Mouse (Mus musculus): ENCODE results near the gene Gm17349. TPM values are rescaled to one million over a fixed set of nuclear protein-coding genes. Genes with fewer than 3 reads are reported as not detected.

Gm17349 gene
- polyA plus RNA-seq, 1 experiment from 2014 or later: not detected

DNA sequence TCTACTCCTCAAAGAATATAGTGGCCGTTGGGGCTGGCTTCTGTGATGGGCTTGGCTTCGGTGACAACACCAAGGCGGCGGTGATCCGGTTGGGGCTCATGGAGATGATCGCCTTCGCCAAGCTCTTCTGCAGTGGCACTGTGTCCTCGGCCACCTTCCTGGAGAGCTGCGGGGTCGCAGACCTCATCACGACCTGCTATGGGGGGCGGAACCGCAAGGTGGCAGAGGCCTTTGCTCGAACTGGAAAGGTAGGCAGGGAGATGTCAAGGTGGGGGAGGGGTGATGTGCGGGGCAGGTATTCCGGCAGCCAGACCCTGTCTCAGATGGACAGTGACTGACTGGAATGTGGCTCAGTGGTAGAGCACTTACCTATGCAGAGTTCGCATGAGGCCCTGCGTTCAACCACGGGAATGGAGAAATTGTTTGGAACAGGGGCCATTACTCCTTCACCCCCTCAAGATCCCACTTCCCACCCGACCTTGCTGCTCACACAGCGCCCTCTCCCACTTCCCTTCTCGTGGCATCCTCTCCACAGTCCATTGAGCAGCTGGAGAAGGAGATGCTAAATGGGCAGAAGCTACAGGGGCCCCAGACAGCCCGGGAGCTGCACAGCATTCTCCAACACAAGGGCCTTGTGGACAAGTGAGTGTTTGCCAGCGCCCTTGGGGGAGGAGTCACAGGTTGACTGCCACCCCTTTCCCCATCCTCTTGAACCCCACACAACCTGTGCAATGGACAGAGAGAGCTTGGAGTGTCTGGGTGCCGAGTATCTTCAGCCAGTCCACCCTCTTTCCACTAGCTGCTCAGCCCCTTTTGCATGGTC lies 16.8 kb upstream of the Gm17349 start:
- Histone ChIP-seq H3K27me3 (ENCODE audit: control insufficient read depth, insufficient read depth, low read length) (no peaks in the 10 kb centered on the region), H3K4me2 (ENCODE audit: low read depth, low read length) (no peak overlapping the region), H3K27ac (ENCODE audit: low read length) (no peak overlapping the region), H3K9ac (ENCODE audit: low read length) (no peak overlapping the region; the same call in 1 of the 2 replicates), H3K4me3 (replicated peaks; ENCODE audit: low read length) (no peak overlapping the region), H3K4me1 (ENCODE audit: control insufficient read depth, insufficient read depth, low read length) (peaks cover 25% of the 10 kb centered on the region), H3K36me3 (ENCODE audit: control insufficient read depth, insufficient read depth, low read length) (no peaks in the 10 kb centered on the region), H3K9me3 (replicated peaks; ENCODE audit: control insufficient read depth, low read length) (no peaks in the 10 kb centered on the region)
- no peak for ATAC-seq (ENCODE audit: insufficient read depth, low FRiP score)
- WGBS: 77% methylated on average over 25 of the region's 25 CpGs

DNA sequence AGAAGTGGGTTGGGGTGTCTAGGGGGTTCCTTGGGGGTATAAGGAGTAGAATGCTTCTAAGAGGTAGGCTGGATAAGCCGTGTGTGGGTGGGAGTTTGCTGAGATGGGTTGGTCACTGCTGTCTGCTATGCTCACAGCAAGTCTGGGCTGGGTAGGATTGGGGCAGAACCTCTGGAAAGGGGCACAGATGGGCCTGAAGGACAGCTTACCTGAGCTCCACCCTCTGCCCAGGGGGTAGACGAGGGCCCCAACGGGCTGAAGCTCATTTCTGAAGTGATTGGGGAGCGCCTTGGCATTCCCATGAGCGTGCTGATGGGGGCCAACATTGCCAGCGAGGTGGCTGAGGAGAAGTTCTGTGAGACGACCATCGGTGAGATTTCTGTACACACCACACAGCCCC lies 14.6 kb upstream of the Gm17349 start:
- Histone ChIP-seq H3K9me3 (replicated peaks; ENCODE audit: control insufficient read depth, low read length) (no peaks in the 10 kb centered on the region), H3K4me3 (replicated peaks; ENCODE audit: low read length) (no peak overlapping the region), H3K4me2 (ENCODE audit: low read depth, low read length) (no peak overlapping the region), H3K36me3 (ENCODE audit: control insufficient read depth, insufficient read depth, low read length) (no peaks in the 10 kb centered on the region), H3K9ac (ENCODE audit: low read length) (no peak overlapping the region), H3K27me3 (ENCODE audit: control insufficient read depth, insufficient read depth, low read length) (no peaks in the 10 kb centered on the region), H3K4me1 (ENCODE audit: control insufficient read depth, insufficient read depth, low read length) (peaks cover 19% of the 10 kb centered on the region), H3K27ac (ENCODE audit: low read length) (no peak overlapping the region)
- ATAC-seq (ENCODE audit: insufficient read depth, low FRiP score): no peak
- WGBS: 70% methylated on average over 8 of the region's 8 CpGs

DNA sequence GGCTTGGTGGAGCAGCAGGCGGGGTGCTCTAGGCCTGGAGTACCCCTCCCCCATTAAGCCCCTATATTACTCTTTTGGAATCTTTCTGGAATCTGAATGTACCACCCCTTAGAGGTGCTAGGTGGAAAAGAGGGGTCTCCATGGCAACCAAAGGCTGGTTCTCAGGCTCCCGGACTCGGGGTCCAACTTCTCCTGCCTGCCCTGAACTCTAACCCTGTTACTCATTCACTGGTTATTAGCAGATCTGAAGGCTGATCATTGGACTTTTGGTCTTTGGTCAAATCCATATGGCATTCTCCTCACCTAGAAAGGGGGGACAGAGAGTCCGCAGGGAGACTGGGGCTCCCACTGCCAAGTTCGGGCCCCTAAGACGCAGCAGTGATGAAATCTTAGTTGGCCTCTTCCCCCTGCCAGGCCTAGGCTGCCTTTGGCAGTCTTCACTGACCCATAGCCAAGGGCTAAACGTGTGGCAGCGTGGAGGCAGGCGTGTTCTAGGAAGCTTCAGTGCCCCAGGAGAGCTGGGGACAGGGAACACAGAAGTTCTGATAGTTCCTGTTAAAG lies 13.3 kb upstream of the Gm17349 start:
- ATAC-seq (ENCODE audit: insufficient read depth, low FRiP score): no peak
- no peak overlapping the region for H3K9ac ChIP-seq (ENCODE audit: low read length)
- H3K4me1 ChIP-seq (ENCODE audit: control insufficient read depth, insufficient read depth, low read length): peaks cover 6% of the 10 kb centered on the region
- 87% methylated on average over 9 of the region's 9 CpGs for WGBS
- no peak overlapping the region for H3K4me2 ChIP-seq (ENCODE audit: low read depth, low read length)
- no peak overlapping the region for H3K4me3 ChIP-seq (replicated peaks; ENCODE audit: low read length)
- H3K36me3 ChIP-seq (ENCODE audit: control insufficient read depth, insufficient read depth, low read length): 0 out of 2 replicates have a peak, but pooled peaks cover 7% of the 10 kb centered on the region
- no peak overlapping the region for H3K27ac ChIP-seq (ENCODE audit: low read length)
- H3K27me3 ChIP-seq (ENCODE audit: control insufficient read depth, insufficient read depth, low read length): no peaks in the 10 kb centered on the region
- no peaks in the 10 kb centered on the region for H3K9me3 ChIP-seq (replicated peaks; ENCODE audit: control insufficient read depth, low read length)

DNA sequence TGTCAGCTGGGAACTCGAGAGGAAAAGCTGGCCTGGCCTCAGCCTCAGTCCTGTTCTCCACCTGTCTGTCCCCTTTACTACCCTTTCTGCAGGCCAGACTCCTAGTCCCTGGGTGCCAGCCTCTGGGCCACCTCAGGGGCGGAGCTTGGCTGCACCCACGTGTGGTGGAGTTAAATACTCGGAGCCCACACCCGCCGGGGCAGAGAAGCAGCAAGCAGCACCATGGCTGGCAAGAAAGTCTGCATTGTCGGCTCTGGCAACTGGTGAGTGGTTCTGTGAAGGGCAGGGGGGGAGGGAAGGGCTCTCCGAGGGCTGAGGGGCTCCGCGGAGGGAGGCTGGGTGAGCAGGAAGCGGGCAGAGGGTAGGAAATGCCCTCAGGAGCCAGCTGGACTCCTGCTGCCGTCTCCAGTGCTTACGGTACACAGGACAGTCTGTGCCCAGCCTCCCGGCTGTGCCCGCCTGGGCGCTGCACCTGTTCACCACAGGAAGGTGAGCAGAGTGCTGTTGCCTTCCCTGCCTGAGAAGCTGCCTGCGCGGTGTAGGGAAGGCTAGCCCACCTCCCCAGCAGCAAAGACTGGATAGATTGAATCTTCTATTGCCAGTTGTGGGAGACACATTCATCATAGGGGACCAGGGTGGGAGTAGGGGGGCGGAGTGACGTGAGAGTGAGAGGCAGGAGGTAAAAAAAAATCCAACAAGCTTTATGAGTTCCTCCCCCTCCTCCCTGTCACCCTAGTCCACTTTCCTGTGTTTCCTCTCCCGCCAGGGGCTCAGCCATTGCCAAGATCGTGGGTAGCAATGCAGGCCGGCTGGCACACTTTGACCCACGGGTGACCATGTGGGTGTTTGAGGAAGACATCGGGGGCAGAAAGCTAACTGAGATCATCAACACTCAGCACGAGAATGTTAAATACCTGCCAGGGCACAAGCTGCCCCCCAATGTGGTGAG lies 12.4 kb upstream of the Gm17349 start, which contains the start of gene Gpd1:
Gpd1 (plus strand) TSS at position 130 of the 949 bp plus-strand sequence.
- H3K9ac ChIP-seq (ENCODE audit: low read length): peak within 1 kb of the TSS; percentile 48
- H3K36me3 ChIP-seq (ENCODE audit: control insufficient read depth, insufficient read depth, low read length): 0 out of 2 replicates have a peak, but pooled peaks cover 7% of the 10 kb centered on the region
- WGBS: 63% methylated on average over 25 of the region's 26 CpGs
- no peaks in the 10 kb centered on the region for H3K4me1 ChIP-seq (ENCODE audit: control insufficient read depth, insufficient read depth, low read length)
- no peaks in the 10 kb centered on the region for H3K27me3 ChIP-seq (ENCODE audit: control insufficient read depth, insufficient read depth, low read length)
- 0 out of 2 replicates have a peak, but pooled peaks have one; percentile 27 for ATAC-seq (ENCODE audit: insufficient read depth, low FRiP score)
- H3K9me3 ChIP-seq (replicated peaks; ENCODE audit: control insufficient read depth, low read length): no peaks in the 10 kb centered on the region
- H3K4me2 ChIP-seq (ENCODE audit: low read depth, low read length): no peak within 1 kb of the TSS
- no peak within 1 kb of the TSS for H3K27ac ChIP-seq (ENCODE audit: low read length)
- H3K4me3 ChIP-seq (replicated peaks; ENCODE audit: low read length): no peak within 1 kb of the TSS

DNA sequence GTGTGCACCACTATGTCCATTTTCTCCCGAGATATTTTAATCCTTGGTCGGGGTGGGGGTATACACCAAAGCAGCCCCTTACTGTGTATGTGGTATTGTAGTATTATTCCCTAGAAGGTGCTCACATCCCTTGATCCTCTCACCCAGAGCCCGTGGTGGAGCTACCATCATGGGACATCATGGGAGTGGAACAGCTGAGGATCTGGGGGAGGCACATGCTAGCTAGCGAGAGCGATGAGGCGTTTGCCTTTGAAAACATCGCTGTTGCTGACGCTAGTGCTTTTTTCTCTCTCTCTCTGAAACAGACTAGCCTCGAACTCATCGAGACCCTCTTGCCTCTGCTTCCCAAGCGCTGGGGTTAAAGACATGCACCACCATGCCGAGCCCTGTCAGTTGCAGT lies 11.5 kb upstream of the Gm17349 start:
- H3K4me1 ChIP-seq (ENCODE audit: control insufficient read depth, insufficient read depth, low read length): no peaks in the 10 kb centered on the region
- no peaks in the 10 kb centered on the region for H3K9me3 ChIP-seq (replicated peaks; ENCODE audit: control insufficient read depth, low read length)
- WGBS: 85% methylated on average over 12 of the region's 12 CpGs
- ATAC-seq (ENCODE audit: insufficient read depth, low FRiP score): no peak
- no peak overlapping the region for H3K4me2 ChIP-seq (ENCODE audit: low read depth, low read length)
- no peak overlapping the region for H3K27ac ChIP-seq (ENCODE audit: low read length)
- H3K4me3 ChIP-seq (replicated peaks; ENCODE audit: low read length): no peak overlapping the region
- 0 out of 2 replicates have a peak, but pooled peaks cover 13% of the 10 kb centered on the region for H3K36me3 ChIP-seq (ENCODE audit: control insufficient read depth, insufficient read depth, low read length)
- no peaks in the 10 kb centered on the region for H3K27me3 ChIP-seq (ENCODE audit: control insufficient read depth, insufficient read depth, low read length)
- no peak overlapping the region; the same call in 1 of the 2 replicates for H3K9ac ChIP-seq (ENCODE audit: low read length)

DNA sequence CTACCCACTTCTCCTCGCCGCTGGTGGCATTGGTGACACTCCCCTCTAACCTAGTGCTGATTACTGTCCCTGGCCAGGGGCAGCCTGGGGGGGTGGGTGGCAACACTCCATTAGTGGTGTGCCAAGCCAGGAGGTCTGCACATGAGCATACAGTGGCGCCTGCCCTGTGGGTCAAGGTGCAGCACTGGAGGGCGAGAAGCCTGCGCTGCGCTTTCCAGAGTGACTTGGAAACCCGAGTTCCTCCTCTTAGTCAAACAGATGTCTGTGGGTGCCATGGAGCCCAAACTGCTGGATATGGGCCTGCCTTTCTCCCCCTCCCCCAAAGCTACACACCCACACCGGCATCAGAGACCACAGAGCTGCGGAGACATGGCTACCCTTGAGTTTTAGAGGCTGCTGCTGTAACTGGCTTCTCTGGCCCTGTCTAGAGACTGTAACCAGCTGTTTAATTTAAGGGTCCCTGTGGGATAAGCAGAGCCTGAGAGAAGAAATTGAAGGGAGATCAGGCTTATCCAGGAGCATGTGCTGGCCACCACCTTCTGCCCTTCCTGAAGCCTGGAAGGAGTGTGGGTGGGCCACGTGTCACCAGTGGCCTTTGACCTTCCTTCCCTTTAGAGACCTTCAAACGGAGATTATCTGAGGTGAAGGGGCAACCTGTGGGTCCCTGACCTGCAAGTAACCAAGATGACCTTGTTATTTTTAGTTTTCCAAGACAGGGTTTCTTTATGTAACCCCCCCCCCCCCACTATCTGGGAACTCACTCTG lies 10.9 kb upstream of the Gm17349 start:
- H3K4me2 ChIP-seq (ENCODE audit: low read depth, low read length): no peak overlapping the region
- WGBS: 61% methylated on average over 11 of the region's 11 CpGs
- no peak for ATAC-seq (ENCODE audit: insufficient read depth, low FRiP score)

DNA sequence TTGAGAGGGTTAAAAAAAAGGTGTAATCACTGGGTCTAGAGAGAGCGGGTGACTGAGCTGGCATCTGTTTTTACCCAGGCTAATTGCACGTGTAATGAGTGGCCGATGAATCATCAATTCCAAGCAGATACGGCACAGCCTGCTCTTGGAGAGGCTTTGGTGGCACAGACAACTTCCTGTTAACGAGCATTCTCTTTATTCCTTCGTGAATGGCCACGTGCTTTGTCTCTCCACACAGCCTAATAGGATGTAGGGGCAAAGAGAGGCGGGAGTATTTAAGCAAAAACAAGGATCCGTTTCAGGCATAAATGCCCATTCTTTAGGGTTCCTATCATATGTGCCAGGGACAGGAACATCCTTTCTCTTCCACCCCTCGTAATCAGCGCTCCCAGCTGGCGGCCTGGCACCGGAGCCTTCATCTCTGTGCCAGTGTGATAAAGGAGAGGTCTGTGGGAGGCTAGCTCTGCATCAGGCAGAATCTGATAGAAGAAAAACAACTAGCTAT lies 10.1 kb upstream of the Gm17349 start:
- Histone ChIP-seq H3K4me2 (ENCODE audit: low read depth, low read length) (no peak overlapping the region), H3K4me3 (replicated peaks; ENCODE audit: low read length) (no peak overlapping the region), H3K4me1 (ENCODE audit: control insufficient read depth, insufficient read depth, low read length) (no peaks in the 10 kb centered on the region), H3K9me3 (replicated peaks; ENCODE audit: control insufficient read depth, low read length) (no peaks in the 10 kb centered on the region), H3K27ac (ENCODE audit: low read length) (no peak overlapping the region), H3K27me3 (ENCODE audit: control insufficient read depth, insufficient read depth, low read length) (no peaks in the 10 kb centered on the region), H3K9ac (ENCODE audit: low read length) (no peak overlapping the region), H3K36me3 (ENCODE audit: control insufficient read depth, insufficient read depth, low read length) (0 out of 2 replicates have a peak, but pooled peaks cover 14% of the 10 kb centered on the region)
- no peak for ATAC-seq (ENCODE audit: insufficient read depth, low FRiP score)
- WGBS: 76% methylated on average over 13 of the region's 13 CpGs

More for the DNA sequence above, 10.9 kb upstream of the Gm17349 start:
- Histone ChIP-seq H3K36me3 (ENCODE audit: control insufficient read depth, insufficient read depth, low read length) (0 out of 2 replicates have a peak, but pooled peaks cover 14% of the 10 kb centered on the region), H3K9ac (ENCODE audit: low read length) (no peak overlapping the region), H3K9me3 (replicated peaks; ENCODE audit: control insufficient read depth, low read length) (no peaks in the 10 kb centered on the region), H3K4me1 (ENCODE audit: control insufficient read depth, insufficient read depth, low read length) (no peaks in the 10 kb centered on the region), H3K4me3 (replicated peaks; ENCODE audit: low read length) (no peak overlapping the region), H3K27ac (ENCODE audit: low read length) (no peak overlapping the region), H3K27me3 (ENCODE audit: control insufficient read depth, insufficient read depth, low read length) (no peaks in the 10 kb centered on the region)

DNA sequence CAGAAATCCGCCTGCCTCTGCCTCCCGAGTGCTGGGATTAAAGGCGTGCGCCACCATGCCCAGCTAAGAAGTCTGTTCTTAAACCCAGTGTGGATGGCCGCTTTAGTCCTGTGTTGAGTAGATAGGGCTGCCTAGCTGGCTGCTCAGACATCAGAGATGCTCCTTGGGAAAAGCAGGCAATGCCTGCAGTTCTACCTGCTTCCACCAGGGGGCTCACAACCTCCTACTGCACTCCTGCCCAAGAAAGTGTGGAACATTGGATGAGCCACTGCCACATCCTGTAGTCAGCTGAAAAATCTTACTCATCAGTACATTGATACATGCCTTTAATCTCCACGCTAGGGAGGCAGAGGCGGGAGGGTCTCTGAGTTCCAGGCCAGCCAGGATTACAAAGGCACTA lies 9.6 kb upstream of the Gm17349 start:
- Histone ChIP-seq H3K27ac (ENCODE audit: low read length) (no peak overlapping the region), H3K27me3 (ENCODE audit: control insufficient read depth, insufficient read depth, low read length) (no peaks in the 10 kb centered on the region), H3K4me3 (replicated peaks; ENCODE audit: low read length) (no peak overlapping the region), H3K9me3 (replicated peaks; ENCODE audit: control insufficient read depth, low read length) (no peaks in the 10 kb centered on the region), H3K4me1 (ENCODE audit: control insufficient read depth, insufficient read depth, low read length) (no peaks in the 10 kb centered on the region), H3K36me3 (ENCODE audit: control insufficient read depth, insufficient read depth, low read length) (0 out of 2 replicates have a peak, but pooled peaks cover 14% of the 10 kb centered on the region), H3K4me2 (ENCODE audit: low read depth, low read length) (no peak overlapping the region), H3K9ac (ENCODE audit: low read length) (no peak overlapping the region)
- no peak for ATAC-seq (ENCODE audit: insufficient read depth, low FRiP score)
- 60% methylated on average over 7 of the region's 7 CpGs for WGBS
